Mouse (Mus musculus): ENCODE data around the gene Bnip3. TPM values are rescaled to one million over a fixed set of nuclear protein-coding genes. Genes with fewer than 3 reads are reported as not detected.

Bnip3 gene
- polyA plus RNA-seq, 1 experiment from 2014 or later: 80.0 TPM

DNA sequence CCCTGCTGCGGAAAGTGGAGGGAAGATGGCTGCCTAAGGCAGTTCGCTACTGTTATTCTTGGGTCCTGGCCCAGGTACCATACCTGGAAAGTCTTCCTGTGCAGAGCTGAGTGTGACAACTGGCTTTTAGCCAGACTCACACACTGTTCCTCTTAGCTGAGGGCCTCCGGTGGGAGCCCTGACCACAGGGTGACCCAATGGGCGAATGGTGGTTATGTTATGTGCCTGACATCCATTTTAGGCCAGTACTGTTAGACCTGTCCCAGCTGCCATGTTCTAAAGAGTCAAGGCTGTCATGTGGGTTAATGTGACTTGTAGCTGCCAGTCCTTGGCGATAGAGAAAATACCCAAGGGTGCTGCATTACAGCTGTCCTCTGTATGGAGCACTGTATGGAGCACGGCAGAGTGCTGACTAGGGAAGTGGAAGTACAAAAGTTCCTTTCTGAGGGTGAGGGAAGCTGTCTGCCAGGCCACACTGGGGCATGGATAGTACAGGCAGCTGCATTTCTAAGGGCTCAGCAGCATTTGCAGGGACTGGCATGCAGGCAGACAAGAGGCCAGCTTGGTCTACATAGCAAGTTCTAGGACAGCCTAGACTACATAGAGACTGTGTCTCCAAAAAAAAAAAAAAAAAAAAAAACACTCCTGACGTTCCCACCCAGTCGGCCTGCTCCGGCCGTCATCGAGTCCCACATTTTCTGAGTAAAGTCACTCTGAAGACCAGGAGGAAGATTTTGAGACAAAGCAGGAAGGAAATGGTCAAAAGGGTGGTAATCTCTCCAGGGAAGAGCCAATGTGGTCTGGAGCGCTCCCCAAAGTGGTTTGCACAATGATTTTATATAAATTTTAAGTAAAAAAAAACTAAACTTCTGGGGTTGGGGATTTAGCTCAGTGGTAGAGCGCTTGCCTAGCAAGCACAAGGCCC is 23.7 kb downstream of the Bnip3 start:
- no peaks in the 10 kb centered on the region for H3K27me3 ChIP-seq (ENCODE audit: control insufficient read depth, insufficient read depth, low read length)
- peaks cover 16% of the 10 kb centered on the region; the same call in 1 of the 2 replicates for H3K36me3 ChIP-seq (ENCODE audit: control insufficient read depth, insufficient read depth, low read length)
- 87% methylated on average over 12 of the region's 13 CpGs for WGBS
- no peak overlapping the region for H3K9ac ChIP-seq (ENCODE audit: low read length)
- DNase-seq (ENCODE audit: low spot score, missing footprints) (no peak), ATAC-seq (ENCODE audit: low FRiP score) (no peak)
- H3K4me3 ChIP-seq (ENCODE audit: low read depth, low read length): no peak overlapping the region
- H3K4me1 ChIP-seq (ENCODE audit: control insufficient read depth, insufficient read depth, low read length): no peaks in the 10 kb centered on the region
- no peak overlapping the region for H3K27ac ChIP-seq (ENCODE audit: low read depth, low read length)
- H3K9me3 ChIP-seq (ENCODE audit: control insufficient read depth, low read length): no peaks in the 10 kb centered on the region
- no peak overlapping the region for H3K4me2 ChIP-seq

GRCm38 (mm10) chr7:138883724-138884123 is 25.6 kb downstream of the Bnip3 start:
- ATAC-seq (ENCODE audit: low FRiP score): no peak
- no peak overlapping the region for H3K4me3 ChIP-seq (ENCODE audit: low read depth, low read length)

DNA sequence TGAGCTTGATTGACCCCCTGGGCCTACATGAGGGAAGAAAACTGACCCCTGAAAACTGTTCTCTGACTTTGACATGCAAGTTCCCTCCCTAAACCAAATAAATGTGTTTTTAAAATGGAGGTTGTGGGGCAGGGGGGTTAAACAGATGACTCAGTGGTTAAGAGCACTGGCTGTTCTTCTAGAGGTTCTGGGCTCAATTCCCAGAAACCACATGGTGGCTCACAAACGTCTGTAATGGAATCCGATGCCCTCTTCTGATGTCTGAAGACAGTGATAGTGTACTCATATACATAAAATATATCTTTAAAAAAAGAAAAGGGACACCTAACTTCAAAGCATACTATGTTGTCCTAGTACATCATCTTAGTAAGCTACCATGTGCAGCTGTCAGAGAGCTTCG is 34.3 kb downstream of the Bnip3 start:
- H3K9ac ChIP-seq (ENCODE audit: low read length): no peak overlapping the region
- 94% methylated on average over 3 of the region's 3 CpGs for WGBS
- H3K27me3 ChIP-seq (ENCODE audit: control insufficient read depth, insufficient read depth, low read length): no peaks in the 10 kb centered on the region
- H3K27ac ChIP-seq (ENCODE audit: low read depth, low read length): no peak overlapping the region
- H3K4me2 ChIP-seq: no peak overlapping the region
- DNase-seq (ENCODE audit: low spot score, missing footprints): no peak
- no peaks in the 10 kb centered on the region for H3K9me3 ChIP-seq (ENCODE audit: control insufficient read depth, low read length)
- H3K4me1 ChIP-seq (ENCODE audit: control insufficient read depth, insufficient read depth, low read length): no peaks in the 10 kb centered on the region
- no peak overlapping the region for H3K4me3 ChIP-seq (ENCODE audit: low read depth, low read length)
- ATAC-seq (ENCODE audit: low FRiP score): no peak
- H3K36me3 ChIP-seq (ENCODE audit: control insufficient read depth, insufficient read depth, low read length): peaks cover 20% of the 10 kb centered on the region

More at GRCm38 (mm10) chr7:138883724-138884123, 25.6 kb downstream of the Bnip3 start:
- H3K4me2 ChIP-seq: no peak overlapping the region
- no peaks in the 10 kb centered on the region for H3K9me3 ChIP-seq (ENCODE audit: control insufficient read depth, low read length)
- peak; percentile 59 for DNase-seq (ENCODE audit: low spot score, missing footprints)
- 97% methylated on average over 3 of the region's 3 CpGs for WGBS
- no peaks in the 10 kb centered on the region for H3K4me1 ChIP-seq (ENCODE audit: control insufficient read depth, insufficient read depth, low read length)
- no peak overlapping the region for H3K9ac ChIP-seq (ENCODE audit: low read length)
- no peak overlapping the region for H3K27ac ChIP-seq (ENCODE audit: low read depth, low read length)
- H3K36me3 ChIP-seq (ENCODE audit: control insufficient read depth, insufficient read depth, low read length): peaks cover 21% of the 10 kb centered on the region; the same call in 1 of the 2 replicates
- no peaks in the 10 kb centered on the region for H3K27me3 ChIP-seq (ENCODE audit: control insufficient read depth, insufficient read depth, low read length)

- ATAC-seq (ENCODE audit: low FRiP score) (no peak), DNase-seq (ENCODE audit: low spot score, missing footprints) (no peak)
- Histone ChIP-seq H3K4me1 (ENCODE audit: control insufficient read depth, insufficient read depth, low read length) (no peaks in the 10 kb centered on the region), H3K4me2 (no peak overlapping the region), H3K4me3 (ENCODE audit: low read depth, low read length) (no peak overlapping the region), H3K36me3 (ENCODE audit: control insufficient read depth, insufficient read depth, low read length) (peaks cover 21% of the 10 kb centered on the region), H3K9me3 (ENCODE audit: control insufficient read depth, low read length) (no peaks in the 10 kb centered on the region), H3K27ac (ENCODE audit: low read depth, low read length) (no peak overlapping the region), H3K27me3 (ENCODE audit: control insufficient read depth, insufficient read depth, low read length) (no peaks in the 10 kb centered on the region), H3K9ac (ENCODE audit: low read length) (no peak overlapping the region)
- 97% methylated on average over 3 of the region's 3 CpGs for WGBS
These were observed 36.4 kb downstream of the Bnip3 start for GRCm38 (mm10) chr7:138872956-138873355.

DNA sequence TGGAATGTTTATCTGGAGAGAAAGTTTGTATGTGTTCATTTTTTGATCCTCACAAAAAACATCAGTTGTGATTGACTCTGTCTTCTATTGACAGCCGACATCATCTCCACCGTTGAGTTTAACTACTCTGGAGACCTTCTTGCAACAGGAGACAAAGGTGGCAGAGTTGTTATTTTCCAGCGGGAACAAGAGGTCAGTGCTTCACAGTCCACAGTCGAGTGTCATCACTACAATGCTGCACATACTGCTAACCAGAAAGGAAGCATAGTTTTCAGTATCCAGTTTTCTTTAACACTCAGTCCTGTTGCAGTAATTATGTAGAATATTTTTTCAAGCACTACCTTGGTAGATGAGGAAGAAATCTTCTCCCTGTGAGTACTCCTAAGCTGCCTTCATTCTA is 41.0 kb downstream of the Bnip3 start:
- Histone ChIP-seq H3K9me3 (ENCODE audit: control insufficient read depth, low read length) (no peaks in the 10 kb centered on the region), H3K36me3 (ENCODE audit: control insufficient read depth, insufficient read depth, low read length) (peaks cover 5% of the 10 kb centered on the region), H3K27me3 (ENCODE audit: control insufficient read depth, insufficient read depth, low read length) (no peaks in the 10 kb centered on the region), H3K4me2 (no peak overlapping the region), H3K27ac (ENCODE audit: low read depth, low read length) (no peak overlapping the region), H3K9ac (ENCODE audit: low read length) (no peak overlapping the region), H3K4me1 (ENCODE audit: control insufficient read depth, insufficient read depth, low read length) (no peaks in the 10 kb centered on the region), H3K4me3 (ENCODE audit: low read depth, low read length) (no peak overlapping the region)
- 88% methylated on average over 4 of the region's 4 CpGs for WGBS
- ATAC-seq (ENCODE audit: low FRiP score) (no peak), DNase-seq (ENCODE audit: low spot score, missing footprints) (peak; percentile 71)

GRCm38 (mm10) chr7:138867286-138867685 is 42.0 kb downstream of the Bnip3 start:
- H3K36me3 ChIP-seq (ENCODE audit: control insufficient read depth, insufficient read depth, low read length): peaks cover 5% of the 10 kb centered on the region
- no peak overlapping the region for H3K27ac ChIP-seq (ENCODE audit: low read depth, low read length)
- no peak overlapping the region for H3K4me2 ChIP-seq
- no peak overlapping the region for H3K4me3 ChIP-seq (ENCODE audit: low read depth, low read length)
- peak; percentile 75 for DNase-seq (ENCODE audit: low spot score, missing footprints)
- ATAC-seq (ENCODE audit: low FRiP score): no peak
- no peaks in the 10 kb centered on the region for H3K9me3 ChIP-seq (ENCODE audit: control insufficient read depth, low read length)
- H3K27me3 ChIP-seq (ENCODE audit: control insufficient read depth, insufficient read depth, low read length): no peaks in the 10 kb centered on the region
- H3K9ac ChIP-seq (ENCODE audit: low read length): no peak overlapping the region
- no peaks in the 10 kb centered on the region for H3K4me1 ChIP-seq (ENCODE audit: control insufficient read depth, insufficient read depth, low read length)
- WGBS: 85% methylated on average over 6 of the region's 6 CpGs

GRCm38 (mm10) chr7:138864776-138865175 is 44.5 kb downstream of the Bnip3 start:
- Histone ChIP-seq H3K4me1 (ENCODE audit: control insufficient read depth, insufficient read depth, low read length) (no peaks in the 10 kb centered on the region), H3K9ac (ENCODE audit: low read length) (no peak overlapping the region), H3K27me3 (ENCODE audit: control insufficient read depth, insufficient read depth, low read length) (no peaks in the 10 kb centered on the region), H3K4me3 (ENCODE audit: low read depth, low read length) (no peak overlapping the region), H3K36me3 (ENCODE audit: control insufficient read depth, insufficient read depth, low read length) (peaks cover 2% of the 10 kb centered on the region; the same call in 1 of the 2 replicates), H3K27ac (ENCODE audit: low read depth, low read length) (no peak overlapping the region), H3K9me3 (ENCODE audit: control insufficient read depth, low read length) (no peaks in the 10 kb centered on the region), H3K4me2 (no peak overlapping the region)
- DNase-seq (ENCODE audit: low spot score, missing footprints) (no peak), ATAC-seq (ENCODE audit: low FRiP score) (no peak)
- WGBS: 88% methylated on average over 1 of the region's 1 CpGs

DNA sequence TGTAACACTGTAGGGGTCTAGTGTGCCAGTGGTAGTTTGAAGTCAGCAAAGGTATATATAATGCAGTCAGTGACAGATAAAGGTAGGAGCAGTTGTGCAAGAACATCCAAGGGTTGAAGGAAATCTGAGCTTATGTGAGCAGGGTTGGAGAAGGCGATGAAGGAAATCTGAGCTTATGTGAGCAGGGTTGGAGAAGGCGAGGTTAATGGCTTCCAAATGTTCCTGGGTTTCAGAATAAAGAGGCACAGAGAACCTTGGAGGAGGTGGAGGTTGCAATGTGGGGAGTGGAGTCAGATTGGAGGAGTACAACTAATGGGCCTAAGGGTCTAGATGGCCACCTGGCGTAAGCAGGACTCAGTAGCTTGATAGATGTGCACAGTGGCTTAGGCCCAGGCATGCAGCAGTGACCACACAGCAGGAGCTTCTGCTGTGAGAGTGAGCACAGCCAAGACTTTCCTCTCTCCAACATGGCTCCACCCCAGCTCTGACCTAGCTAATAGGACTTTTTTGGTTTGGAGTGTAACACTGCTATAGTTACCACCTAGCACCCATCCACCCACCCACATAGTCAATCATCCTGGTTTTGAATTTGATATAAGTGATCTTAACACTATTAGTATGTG is 45.3 kb downstream of the Bnip3 start:
- DNase-seq (ENCODE audit: low spot score, missing footprints): no peak
- H3K36me3 ChIP-seq (ENCODE audit: control insufficient read depth, insufficient read depth, low read length): peaks cover 2% of the 10 kb centered on the region; the same call in 1 of the 2 replicates
- WGBS: 78% methylated on average over 3 of the region's 3 CpGs

DNA sequence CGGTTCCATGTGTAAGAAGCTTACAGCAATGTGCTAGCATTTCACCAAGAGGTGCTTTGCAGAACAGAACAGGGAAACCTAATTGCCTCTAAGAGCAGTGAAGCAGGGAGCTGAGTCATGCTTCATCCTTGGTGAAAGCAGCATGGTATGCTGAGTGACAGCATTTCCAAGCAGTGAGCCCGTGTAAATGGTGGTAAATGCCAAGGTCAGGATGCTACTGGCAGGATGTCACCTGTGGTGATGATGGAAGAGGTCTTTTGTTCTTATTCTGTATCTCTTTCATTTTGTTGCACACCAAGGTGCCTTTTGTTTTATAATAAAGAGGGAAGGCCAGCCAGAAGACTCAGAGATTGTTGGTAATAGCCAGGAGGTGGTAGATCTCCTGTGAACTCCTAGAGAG is 52.6 kb downstream of the Bnip3 start:
- no peak overlapping the region for H3K4me2 ChIP-seq
- no peaks in the 10 kb centered on the region for H3K36me3 ChIP-seq (ENCODE audit: control insufficient read depth, insufficient read depth, low read length)
- ATAC-seq (ENCODE audit: low FRiP score) (no peak), DNase-seq (ENCODE audit: low spot score, missing footprints) (no peak)
- H3K4me1 ChIP-seq (ENCODE audit: control insufficient read depth, insufficient read depth, low read length): no peaks in the 10 kb centered on the region
- no peak overlapping the region for H3K4me3 ChIP-seq (ENCODE audit: low read depth, low read length)
- 83% methylated on average over 2 of the region's 2 CpGs for WGBS
- H3K9me3 ChIP-seq (ENCODE audit: control insufficient read depth, low read length): no peaks in the 10 kb centered on the region
- no peak overlapping the region for H3K27ac ChIP-seq (ENCODE audit: low read depth, low read length)
- H3K9ac ChIP-seq (ENCODE audit: low read length): no peak overlapping the region
- no peaks in the 10 kb centered on the region for H3K27me3 ChIP-seq (ENCODE audit: control insufficient read depth, insufficient read depth, low read length)

More for the DNA sequence above, 45.3 kb downstream of the Bnip3 start:
- H3K27ac ChIP-seq (ENCODE audit: low read depth, low read length): no peak overlapping the region
- ATAC-seq (ENCODE audit: low FRiP score): no peak
- no peaks in the 10 kb centered on the region for H3K9me3 ChIP-seq (ENCODE audit: control insufficient read depth, low read length)
- H3K4me2 ChIP-seq: no peak overlapping the region
- no peaks in the 10 kb centered on the region for H3K27me3 ChIP-seq (ENCODE audit: control insufficient read depth, insufficient read depth, low read length)
- no peak overlapping the region for H3K4me3 ChIP-seq (ENCODE audit: low read depth, low read length)
- H3K9ac ChIP-seq (ENCODE audit: low read length): no peak overlapping the region
- no peaks in the 10 kb centered on the region for H3K4me1 ChIP-seq (ENCODE audit: control insufficient read depth, insufficient read depth, low read length)
